Mouse (Mus musculus): ENCODE measurements around the gene Ciita. TPM values are rescaled to one million over a fixed set of nuclear protein-coding genes. Genes with fewer than 3 reads are reported as not detected.

Gene Ciita
- polyA plus RNA-seq, 1 experiment from 2014 or later = 0.39 TPM

GRCm38 (mm10) chr16:10501865-10502264, 22.0 kb downstream of the Ciita start:
- Histone ChIP-seq H3K27ac (no peak overlapping the region), H3K36me3 (replicated peaks) (no peaks in the 10 kb centered on the region), H3K9ac (no peak overlapping the region), H3K27me3 (replicated peaks) (no peaks in the 10 kb centered on the region), H3K4me1 (no peaks in the 10 kb centered on the region), H3K9me3 (no peaks in the 10 kb centered on the region), H3K4me2 (no peak overlapping the region), H3K4me3 (no peak overlapping the region)
- ATAC-seq (replicated peaks) = no peak
- 14% methylated on average over 8 of the region's 8 CpGs for WGBS

- Histone ChIP-seq H3K4me3 (no peak overlapping the region), H3K9ac (no peak overlapping the region), H3K27ac (no peak overlapping the region), H3K4me1 (peaks cover 6% of the 10 kb centered on the region; the same call in 1 of the 2 replicates), H3K9me3 (no peaks in the 10 kb centered on the region), H3K4me2 (no peak overlapping the region), H3K27me3 (replicated peaks) (no peaks in the 10 kb centered on the region), H3K36me3 (replicated peaks) (no peaks in the 10 kb centered on the region)
- WGBS = 83% methylated on average over 2 of the region's 2 CpGs
- ATAC-seq (replicated peaks) = no peak
These were observed 23.2 kb downstream of the Ciita start for GRCm38 (mm10) chr16:10503058-10503457.

- Histone ChIP-seq H3K36me3 (replicated peaks) (no peaks in the 10 kb centered on the region), H3K27ac (no peak overlapping the region), H3K9me3 (no peaks in the 10 kb centered on the region), H3K27me3 (replicated peaks) (no peaks in the 10 kb centered on the region), H3K4me3 (no peak overlapping the region), H3K9ac (no peak overlapping the region), H3K4me1 (peaks cover 6% of the 10 kb centered on the region; the same call in 1 of the 2 replicates), H3K4me2 (no peak overlapping the region)
- ATAC-seq (replicated peaks) = no peak
- WGBS = 48% methylated on average over 4 of the region's 4 CpGs
These were observed 27.6 kb downstream of the Ciita start for GRCm38 (mm10) chr16:10507445-10507844.

- ATAC-seq (replicated peaks) = no peak
- Histone ChIP-seq H3K4me2 (no peak overlapping the region), H3K27me3 (replicated peaks) (no peaks in the 10 kb centered on the region), H3K9me3 (no peaks in the 10 kb centered on the region), H3K27ac (no peak overlapping the region), H3K9ac (no peak overlapping the region), H3K4me3 (no peak overlapping the region), H3K4me1 (peaks cover 6% of the 10 kb centered on the region; the same call in 1 of the 2 replicates), H3K36me3 (replicated peaks) (no peaks in the 10 kb centered on the region)
- WGBS = 74% methylated on average over 6 of the region's 6 CpGs
These were observed 28.8 kb downstream of the Ciita start for GRCm38 (mm10) chr16:10508691-10509090.

GRCm38 (mm10) chr16:10510477-10511133, 30.7 kb downstream of the Ciita start:
- Histone ChIP-seq H3K9ac (no peak overlapping the region), H3K4me1 (peaks cover 6% of the 10 kb centered on the region; the same call in 1 of the 2 replicates), H3K27ac (no peak overlapping the region), H3K36me3 (replicated peaks) (no peaks in the 10 kb centered on the region), H3K4me3 (no peak overlapping the region), H3K27me3 (replicated peaks) (no peaks in the 10 kb centered on the region), H3K4me2 (no peak overlapping the region), H3K9me3 (no peaks in the 10 kb centered on the region)
- WGBS = 58% methylated on average over 14 of the region's 14 CpGs
- ATAC-seq (replicated peaks) = no peak

GRCm38 (mm10) chr16:10511134-10511520, 31.3 kb downstream of the Ciita start:
- Histone ChIP-seq H3K4me2 (no peak overlapping the region), H3K27me3 (replicated peaks) (no peaks in the 10 kb centered on the region), H3K4me3 (no peak overlapping the region), H3K9me3 (no peaks in the 10 kb centered on the region), H3K27ac (no peak overlapping the region), H3K4me1 (peaks cover 6% of the 10 kb centered on the region; the same call in 1 of the 2 replicates), H3K36me3 (replicated peaks) (no peaks in the 10 kb centered on the region), H3K9ac (no peak overlapping the region)
- 84% methylated on average over 12 of the region's 12 CpGs for WGBS
- no peak for ATAC-seq (replicated peaks)

GRCm38 (mm10) chr16:10515953-10516572, 36.2 kb downstream of the Ciita start:
- 90% methylated on average over 12 of the region's 12 CpGs for WGBS
- no peak overlapping the region for H3K27ac ChIP-seq

GRCm38 (mm10) chr16:10518030-10518429, 38.2 kb downstream of the Ciita start:
- Histone ChIP-seq H3K4me1 (no peaks in the 10 kb centered on the region), H3K36me3 (replicated peaks) (no peaks in the 10 kb centered on the region), H3K27me3 (replicated peaks) (no peaks in the 10 kb centered on the region), H3K9me3 (no peaks in the 10 kb centered on the region), H3K4me2 (no peak overlapping the region), H3K27ac (no peak overlapping the region), H3K4me3 (no peak overlapping the region), H3K9ac (no peak overlapping the region)
- ATAC-seq (replicated peaks) = no peak
- WGBS = 73% methylated on average over 5 of the region's 5 CpGs

More at GRCm38 (mm10) chr16:10515953-10516572, 36.2 kb downstream of the Ciita start:
- Histone ChIP-seq H3K9ac (no peak overlapping the region), H3K36me3 (replicated peaks) (no peaks in the 10 kb centered on the region), H3K4me2 (no peak overlapping the region), H3K27me3 (replicated peaks) (no peaks in the 10 kb centered on the region), H3K4me1 (no peaks in the 10 kb centered on the region), H3K9me3 (no peaks in the 10 kb centered on the region), H3K4me3 (no peak overlapping the region)
- no peak for ATAC-seq (replicated peaks)

- Histone ChIP-seq H3K9me3 (no peaks in the 10 kb centered on the region), H3K4me3 (no peak overlapping the region), H3K4me2 (no peak overlapping the region), H3K27me3 (replicated peaks) (no peaks in the 10 kb centered on the region), H3K9ac (no peak overlapping the region), H3K27ac (no peak overlapping the region), H3K36me3 (replicated peaks) (no peaks in the 10 kb centered on the region), H3K4me1 (no peaks in the 10 kb centered on the region)
- WGBS = 45% methylated on average over 2 of the region's 2 CpGs
- ATAC-seq (replicated peaks) = peak; percentile 85
These were observed 41.2 kb downstream of the Ciita start for GRCm38 (mm10) chr16:10520908-10521614.

GRCm38 (mm10) chr16:10522811-10523210, 43.0 kb downstream of the Ciita start:
- Histone ChIP-seq H3K27ac (no peak overlapping the region), H3K4me2 (no peak overlapping the region), H3K9me3 (no peaks in the 10 kb centered on the region), H3K4me3 (no peak overlapping the region), H3K27me3 (replicated peaks) (no peaks in the 10 kb centered on the region), H3K9ac (no peak overlapping the region), H3K4me1 (no peaks in the 10 kb centered on the region), H3K36me3 (replicated peaks) (no peaks in the 10 kb centered on the region)
- ATAC-seq (replicated peaks) = no peak
- 96% methylated on average over 1 of the region's 1 CpGs for WGBS

GRCm38 (mm10) chr16:10523650-10524049, 43.8 kb downstream of the Ciita start:
- no peaks in the 10 kb centered on the region for H3K9me3 ChIP-seq
- no peak overlapping the region for H3K4me3 ChIP-seq
- no peak overlapping the region for H3K9ac ChIP-seq
- no peak overlapping the region for H3K4me2 ChIP-seq
- H3K4me1 ChIP-seq = no peaks in the 10 kb centered on the region
- 92% methylated on average over 8 of the region's 8 CpGs for WGBS
- no peak for ATAC-seq (replicated peaks)
- no peak overlapping the region for H3K27ac ChIP-seq
- H3K36me3 ChIP-seq (replicated peaks) = no peaks in the 10 kb centered on the region
- H3K27me3 ChIP-seq (replicated peaks) = no peaks in the 10 kb centered on the region

- Histone ChIP-seq H3K27ac (no peak overlapping the region), H3K9ac (no peak overlapping the region), H3K36me3 (replicated peaks) (no peaks in the 10 kb centered on the region; the same call in 1 of the 2 replicates), H3K4me2 (no peak overlapping the region), H3K4me1 (no peaks in the 10 kb centered on the region), H3K9me3 (no peaks in the 10 kb centered on the region), H3K27me3 (replicated peaks) (no peaks in the 10 kb centered on the region), H3K4me3 (no peak overlapping the region)
- ATAC-seq (replicated peaks) = no peak
- 84% methylated on average over 4 of the region's 4 CpGs for WGBS
These were observed 45.2 kb downstream of the Ciita start for GRCm38 (mm10) chr16:10524866-10525609.
